Mouse (Mus musculus): Measurements from ENCODE around the gene Gm20388.

GRCm38 (mm10) chr8:124105869-124106268, 4195.2 kb downstream of the Gm20388 start:
- TF ChIP-seq CTCF (IDR thresholded peaks at IDR 0.05; ENCODE audit: control insufficient read depth, insufficient read depth, low read length) (no peak), POLR2A (IDR thresholded peaks at IDR 0.05; ENCODE audit: borderline replicate concordance, control insufficient read depth, low read depth, low read length) (no peak)

Measured in bone marrow, adult 2 months (tissue).